Mouse (Mus musculus) neural tube, embryonic 14.5 days (tissue): ENCODE data around the gene Tspo. TPM values are rescaled to one million over a fixed set of nuclear protein-coding genes. Genes with fewer than 3 reads are reported as not detected.

Experiments
- ATAC-seq: fragments of 200-750 bp; cut with Nextera tagmentation; 2 replicates; pipeline ENCODE4 v1.8.0; 2017; ENCODE audit warnings: low read depth, mild to moderate bottlenecking, moderate TSS enrichment, moderate library complexity
- H3K27ac ChIP-seq: fragments of 300-500 bp; sonication (generic); 2 replicates; pipeline ENCODE4 v1.5.1; 2014; ENCODE audit warnings: low read depth, mild to moderate bottlenecking, control low read depth, low read length, moderate library complexity, mixed read lengths
- H3K27me3 ChIP-seq: fragments of 300-500 bp; sonication (generic); 2 replicates; pipeline ENCODE4 v1.6.1; 2014; ENCODE audit warnings: low read length; ENCODE audit not compliant: control insufficient read depth, insufficient read depth
- H3K36me3 ChIP-seq: fragments of 300-500 bp; sonication (generic); 2 replicates; pipeline ENCODE4 v1.6.1; 2014; ENCODE audit warnings: low read length, mixed read lengths; ENCODE audit not compliant: control insufficient read depth, insufficient read depth
- H3K4me1 ChIP-seq: fragments of 300-500 bp; sonication (generic); 2 replicates; pipeline ENCODE4 v1.6.1; 2014; ENCODE audit warnings: low read length; ENCODE audit not compliant: control insufficient read depth, insufficient read depth
- H3K4me2 ChIP-seq: fragments of 300-500 bp; sonication (generic); 2 replicates; pipeline ENCODE4 v1.6.1; 2014; ENCODE audit warnings: mild to moderate bottlenecking, low read depth, low read length, control low read depth
- H3K4me3 ChIP-seq: fragments of 300-500 bp; sonication (generic); 2 replicates; pipeline ENCODE4 v1.5.1; 2014; ENCODE audit warnings: low read depth, low read length, control low read depth, mixed read lengths
- H3K9ac ChIP-seq: fragments of 300-500 bp; sonication (generic); replicated peaks from 2 replicates; pipeline ENCODE4 v1.6.1; 2014; ENCODE audit warnings: low read depth, mild to moderate bottlenecking, control low read depth, low read length, mixed read lengths
- H3K9me3 ChIP-seq: fragments of 300-500 bp; sonication (generic); 2 replicates; pipeline ENCODE4 v1.6.1; 2016; ENCODE audit warnings: low read length; ENCODE audit not compliant: control insufficient read depth
- WGBS: fragments of 180-500 bp; shearing (Covaris S2); extraction: QIAGEN DNeasy Blood & Tissue Kit; methylation state at CpG from one replicate; pipeline ENCODE4 v1.1.7; 2014; 5-methylcytosine and 5-hydroxymethylcytosine counted together
- polyA plus RNA-seq: library from polyadenylated mRNA; unstranded; fragments of >200 nt; fragmentation: Nextera tagmentation; extraction: Ambion mirVana; gene quantifications from 2 replicates; pipeline ENCODE4 v1.2.1, GENCODE M21; 2014

Tspo gene
- polyA plus RNA-seq, 1 experiment from 2014 or later = 4.7 TPM

DNA sequence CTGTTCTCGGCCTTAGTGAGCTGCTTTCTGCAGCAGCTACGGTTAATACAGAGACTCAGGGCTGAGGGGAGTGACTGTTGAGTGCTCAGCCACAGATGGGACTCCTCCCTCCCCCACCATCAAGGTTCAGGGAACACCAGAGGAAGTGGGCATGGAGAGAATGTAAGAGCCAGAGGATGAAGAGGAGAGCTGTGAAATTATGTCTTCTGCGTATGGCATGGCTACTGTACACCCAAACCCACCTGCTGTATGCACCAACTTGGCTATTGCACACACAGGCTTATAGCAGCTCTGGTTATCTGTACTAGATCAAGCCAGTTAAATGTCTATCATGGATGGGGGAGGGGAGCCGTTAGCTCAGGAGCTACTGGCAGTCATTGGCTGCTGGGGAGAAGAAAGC, 37.8 kb downstream of the Tspo start:
- H3K36me3 ChIP-seq = no peaks in the 10 kb centered on the region
- no peaks in the 10 kb centered on the region for H3K9me3 ChIP-seq
- no peak overlapping the region for H3K4me2 ChIP-seq
- H3K9ac ChIP-seq = no peak overlapping the region
- WGBS = 78% methylated on average over 4 of the region's 4 CpGs
- ATAC-seq = no peak
- no peaks in the 10 kb centered on the region for H3K27me3 ChIP-seq
- H3K27ac ChIP-seq = no peak overlapping the region
- H3K4me3 ChIP-seq = no peak overlapping the region
- H3K4me1 ChIP-seq = no peaks in the 10 kb centered on the region

- ATAC-seq = no peak
- H3K4me1 ChIP-seq = no peaks in the 10 kb centered on the region
- H3K4me3 ChIP-seq = no peak overlapping the region
- no peak overlapping the region for H3K4me2 ChIP-seq
- no peak overlapping the region for H3K9ac ChIP-seq
- H3K36me3 ChIP-seq = no peaks in the 10 kb centered on the region
- WGBS = 79% methylated on average over 13 of the region's 13 CpGs
- no peaks in the 10 kb centered on the region for H3K9me3 ChIP-seq
- no peaks in the 10 kb centered on the region for H3K27me3 ChIP-seq
- no peak overlapping the region for H3K27ac ChIP-seq
Observed at GRCm38 (mm10) chr15:83602372-83603045, 39.1 kb downstream of the Tspo start.

DNA sequence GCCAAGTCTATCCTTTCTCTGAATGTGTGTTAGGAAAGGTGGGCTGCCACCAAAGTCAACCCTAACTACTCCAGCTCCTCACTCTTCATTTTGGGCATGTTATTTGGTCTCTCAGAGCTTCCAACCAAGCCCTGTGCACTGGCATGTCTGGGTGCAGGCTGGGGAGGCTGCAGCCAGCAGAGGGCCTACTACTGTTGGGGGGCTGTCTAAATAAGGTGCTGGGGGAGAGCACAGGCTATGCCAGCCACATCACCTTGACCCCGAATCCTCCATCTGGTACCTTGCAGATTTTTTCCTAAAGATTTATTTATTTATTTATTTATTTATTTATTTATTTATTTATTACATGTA, 39.6 kb downstream of the Tspo start:
- Histone ChIP-seq H3K27me3 (no peaks in the 10 kb centered on the region), H3K9me3 (no peaks in the 10 kb centered on the region), H3K4me3 (no peak overlapping the region), H3K36me3 (no peaks in the 10 kb centered on the region), H3K4me1 (no peaks in the 10 kb centered on the region), H3K4me2 (no peak overlapping the region), H3K9ac (no peak overlapping the region), H3K27ac (no peak overlapping the region)
- 100% methylated on average over 1 of the region's 1 CpGs for WGBS
- no peak for ATAC-seq

- Histone ChIP-seq H3K9ac (no peak overlapping the region), H3K4me2 (no peak overlapping the region), H3K36me3 (no peaks in the 10 kb centered on the region), H3K27ac (no peak overlapping the region), H3K9me3 (no peaks in the 10 kb centered on the region), H3K27me3 (no peaks in the 10 kb centered on the region), H3K4me3 (no peak overlapping the region), H3K4me1 (no peaks in the 10 kb centered on the region)
- ATAC-seq = no peak
- 98% methylated on average over 7 of the region's 7 CpGs for WGBS
Observed at GRCm38 (mm10) chr15:83603426-83603825, 40.0 kb downstream of the Tspo start.

GRCm38 (mm10) chr15:83606216-83606615, 42.8 kb downstream of the Tspo start:
- no peak overlapping the region for H3K4me3 ChIP-seq
- H3K9ac ChIP-seq = no peak overlapping the region
- no peaks in the 10 kb centered on the region for H3K36me3 ChIP-seq
- no peak overlapping the region for H3K4me2 ChIP-seq
- H3K27me3 ChIP-seq = no peaks in the 10 kb centered on the region
- no peak for ATAC-seq
- WGBS = 92% methylated on average over 11 of the region's 11 CpGs
- no peak overlapping the region for H3K27ac ChIP-seq
- no peaks in the 10 kb centered on the region for H3K9me3 ChIP-seq
- H3K4me1 ChIP-seq = no peaks in the 10 kb centered on the region

- WGBS = 87% methylated on average over 8 of the region's 8 CpGs
- Histone ChIP-seq H3K4me1 (no peaks in the 10 kb centered on the region), H3K9ac (no peak overlapping the region), H3K27me3 (no peaks in the 10 kb centered on the region), H3K4me3 (no peak overlapping the region), H3K36me3 (peaks cover under 1% of the 10 kb centered on the region; the same call in 1 of the 2 replicates), H3K9me3 (no peaks in the 10 kb centered on the region), H3K4me2 (no peak overlapping the region), H3K27ac (no peak overlapping the region)
- no peak for ATAC-seq
Observed at GRCm38 (mm10) chr15:83606700-83607099, 43.3 kb downstream of the Tspo start.

GRCm38 (mm10) chr15:83607115-83607802, 43.9 kb downstream of the Tspo start:
- H3K4me3 ChIP-seq = no peak overlapping the region
- no peak overlapping the region for H3K27ac ChIP-seq
- WGBS = 50% methylated on average over 15 of the region's 15 CpGs
- H3K36me3 ChIP-seq = peaks cover 5% of the 10 kb centered on the region; the same call in 1 of the 2 replicates
- H3K4me2 ChIP-seq = no peak overlapping the region
- no peaks in the 10 kb centered on the region for H3K9me3 ChIP-seq
- H3K9ac ChIP-seq = no peak overlapping the region
- no peaks in the 10 kb centered on the region for H3K27me3 ChIP-seq
- no peak for ATAC-seq
- H3K4me1 ChIP-seq = no peaks in the 10 kb centered on the region

- no peak overlapping the region for H3K9ac ChIP-seq
- no peak overlapping the region for H3K4me3 ChIP-seq
- no peaks in the 10 kb centered on the region for H3K27me3 ChIP-seq
- H3K4me2 ChIP-seq = no peak overlapping the region
- H3K27ac ChIP-seq = no peak overlapping the region
- peaks cover 5% of the 10 kb centered on the region; the same call in 1 of the 2 replicates for H3K36me3 ChIP-seq
- WGBS = 95% methylated on average over 3 of the region's 3 CpGs
- H3K4me1 ChIP-seq = no peaks in the 10 kb centered on the region
- ATAC-seq = no peak
- no peaks in the 10 kb centered on the region for H3K9me3 ChIP-seq
Observed at GRCm38 (mm10) chr15:83615245-83615644, 51.9 kb downstream of the Tspo start.
